Mouse (Mus musculus) embryo, embryonic 11 days (tissue): Measurements from ENCODE around the gene Fgfr2.

Source experiments
- DNase-seq: peaks from one replicate; pipeline ENCODE4 v3.0.0-alpha.2; 2015

The Fgfr2 gene

GRCm38 (mm10) chr7:131747152-131748010 lies 1375.8 kb downstream of the Fgfr2 start:
- DNase-seq: peak; percentile 38

- peak; percentile 51 for DNase-seq
Observed at GRCm38 (mm10) chr7:131746752-131747151, 1376.4 kb downstream of the Fgfr2 start.

DNA sequence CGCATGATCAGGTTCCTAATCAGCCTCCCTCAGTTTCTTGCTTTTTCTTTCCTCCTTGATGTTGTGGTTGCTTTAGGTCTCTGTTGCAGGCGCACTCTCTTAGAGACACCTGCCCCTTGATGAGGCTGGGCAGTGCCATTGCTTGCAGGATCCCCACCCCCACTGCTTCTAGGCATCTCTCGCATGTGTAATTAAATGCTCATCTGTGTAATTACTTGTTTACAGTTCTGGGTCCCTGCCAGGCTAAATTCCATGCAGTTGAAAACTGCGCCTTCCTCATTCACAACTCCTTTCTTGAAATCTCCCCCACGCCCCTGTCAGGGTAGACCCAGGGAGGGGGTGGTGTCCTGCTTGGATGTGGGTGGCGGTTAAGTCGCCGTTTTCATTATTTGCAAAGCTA lies 1380.0 kb downstream of the Fgfr2 start:
- no peak for DNase-seq

- peak; percentile 53 for DNase-seq
Observed at GRCm38 (mm10) chr7:131722783-131723575, 1400.2 kb downstream of the Fgfr2 start.

DNA sequence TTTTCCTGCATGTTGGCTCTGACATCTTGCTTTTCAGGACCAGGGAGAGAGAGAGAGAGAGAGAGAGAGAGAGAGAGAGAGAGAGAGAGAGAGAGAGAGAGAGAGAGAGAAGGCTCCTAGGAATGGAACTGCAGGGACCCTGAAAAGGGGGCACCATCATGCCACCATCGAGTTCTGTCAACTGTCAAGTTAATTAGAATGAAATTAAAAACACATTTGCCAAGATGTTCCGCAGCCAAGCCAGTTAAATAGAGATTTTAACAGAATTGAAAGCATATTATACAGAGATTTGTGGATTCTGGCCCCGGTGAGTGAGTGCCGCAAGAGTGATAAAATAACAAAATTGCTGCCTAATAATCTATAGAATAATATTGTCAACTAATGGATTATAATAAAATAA lies 1400.8 kb downstream of the Fgfr2 start:
- DNase-seq: no peak

DNA sequence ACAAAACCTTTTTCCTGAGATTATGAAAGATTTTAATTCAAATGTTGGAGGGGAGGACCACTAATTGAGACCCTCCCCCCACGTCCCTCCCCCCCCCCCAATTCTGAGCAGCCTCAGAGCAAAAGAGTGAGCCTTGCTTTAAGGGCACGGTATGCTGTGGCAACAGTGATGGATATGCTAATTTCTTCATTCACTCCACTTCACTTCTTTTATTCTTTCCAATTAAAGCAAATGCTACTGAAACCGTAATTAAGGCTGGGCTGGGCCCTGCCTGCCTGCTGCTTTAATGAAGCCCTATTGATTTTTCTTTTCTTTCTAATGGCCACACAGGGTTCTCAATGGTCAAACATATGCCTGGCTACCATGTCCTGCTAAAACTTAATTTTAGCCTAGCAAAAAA lies 1404.9 kb downstream of the Fgfr2 start:
- no peak for DNase-seq

- no peak for DNase-seq
Observed at GRCm38 (mm10) chr7:131713076-131713475, 1410.1 kb downstream of the Fgfr2 start.

DNA sequence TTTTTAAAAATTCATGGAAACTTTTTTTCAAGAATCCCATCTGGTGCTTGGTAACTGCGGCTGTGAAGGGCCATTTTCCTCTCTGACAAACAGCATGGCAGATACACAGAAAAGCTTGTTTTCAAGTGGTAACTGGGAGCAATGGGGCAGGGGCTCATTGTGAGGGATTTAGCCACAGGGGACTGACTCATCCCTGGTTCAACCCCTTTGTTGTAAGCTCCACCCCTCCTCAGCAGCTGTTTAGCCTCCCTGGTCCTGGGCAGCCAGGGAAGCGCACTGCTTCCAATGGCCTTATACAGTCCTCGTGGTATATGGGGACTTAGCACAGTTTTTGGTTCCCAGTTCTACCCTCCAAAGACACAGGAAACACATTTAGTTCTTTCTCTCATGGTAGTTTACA lies 1426.3 kb downstream of the Fgfr2 start:
- peak; percentile 57 for DNase-seq

GRCm38 (mm10) chr7:131687324-131687723 lies 1435.8 kb downstream of the Fgfr2 start:
- DNase-seq: no peak

DNA sequence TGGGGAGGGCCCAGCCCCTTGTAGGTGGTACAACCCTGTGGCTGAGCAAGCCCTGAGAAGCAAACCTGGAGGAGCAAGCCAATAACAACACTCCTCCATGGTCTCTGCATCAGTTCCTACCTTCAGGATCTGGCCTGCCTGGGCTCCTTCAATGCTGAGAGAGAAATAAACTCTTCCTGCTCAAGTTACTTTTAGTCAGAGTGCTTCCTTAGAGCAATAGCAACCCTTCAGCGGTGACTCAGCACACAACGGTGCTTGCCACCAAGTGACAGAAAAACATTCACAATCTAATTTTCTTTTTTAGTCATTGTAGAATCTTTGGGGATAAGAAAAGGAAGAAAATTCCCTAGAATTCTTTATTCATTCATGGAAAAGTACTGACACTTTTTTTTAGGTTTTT lies 1446.0 kb downstream of the Fgfr2 start:
- no peak for DNase-seq

GRCm38 (mm10) chr7:131670586-131670985 lies 1452.6 kb downstream of the Fgfr2 start:
- DNase-seq: no peak

DNA sequence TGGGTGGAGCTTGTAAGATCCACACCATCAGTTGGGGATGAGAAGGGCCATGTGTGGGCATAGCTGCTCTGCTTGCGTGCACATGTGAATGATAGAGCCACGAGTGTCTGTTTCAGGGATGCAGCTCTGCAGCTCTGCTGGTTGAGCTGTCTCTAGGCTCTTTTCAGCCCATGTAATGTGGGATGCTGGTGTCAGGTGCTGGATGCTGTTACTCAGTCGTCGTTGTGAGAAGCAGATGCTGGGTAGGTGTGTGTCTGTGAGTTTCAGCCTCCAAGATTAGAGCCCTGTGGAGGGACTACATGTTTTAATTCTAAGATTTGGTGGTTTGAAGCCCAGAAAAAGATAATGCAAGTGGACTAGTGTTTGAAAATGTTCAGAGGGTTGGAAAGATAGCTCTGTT lies 1453.8 kb downstream of the Fgfr2 start:
- no peak for DNase-seq

DNA sequence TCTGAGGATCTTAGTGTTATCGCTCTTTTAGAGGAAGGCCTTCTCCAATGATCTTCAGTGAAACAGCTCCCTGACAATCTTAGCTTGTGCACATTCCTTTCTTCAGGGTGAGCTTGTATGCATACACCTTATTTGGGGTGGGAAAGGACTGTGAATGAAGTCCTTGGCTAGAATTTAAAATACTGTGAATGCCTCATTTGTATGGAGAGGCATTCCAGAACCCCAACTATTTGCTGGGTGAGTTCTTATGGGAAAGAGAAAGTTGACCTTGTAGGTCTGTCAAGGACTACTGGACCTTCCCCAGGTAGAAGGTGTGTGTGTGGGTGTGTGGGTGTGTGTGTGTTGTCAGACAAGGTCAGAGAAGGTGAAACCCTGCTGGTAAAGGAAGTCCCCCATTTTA lies 1462.4 kb downstream of the Fgfr2 start:
- DNase-seq: no peak

DNA sequence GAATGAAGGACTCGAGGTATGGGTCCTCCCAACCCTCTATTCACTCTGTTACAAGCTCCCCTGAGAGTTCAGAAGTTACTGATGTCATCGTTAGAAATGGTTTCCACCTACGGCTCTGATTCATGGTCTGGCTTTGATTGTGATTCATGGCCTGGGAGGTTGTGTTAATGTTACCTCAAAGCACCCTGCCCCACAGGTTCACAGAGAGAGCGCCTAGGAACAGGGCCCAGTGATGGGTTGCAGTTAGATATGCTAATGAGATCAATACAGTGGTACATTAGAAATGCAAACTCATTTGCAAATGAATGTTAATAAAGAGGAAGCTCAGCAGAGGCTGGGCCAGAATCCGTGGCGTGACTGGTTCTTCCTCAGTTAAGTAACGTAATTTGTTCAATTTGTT lies 1467.1 kb downstream of the Fgfr2 start:
- no peak for DNase-seq

DNA sequence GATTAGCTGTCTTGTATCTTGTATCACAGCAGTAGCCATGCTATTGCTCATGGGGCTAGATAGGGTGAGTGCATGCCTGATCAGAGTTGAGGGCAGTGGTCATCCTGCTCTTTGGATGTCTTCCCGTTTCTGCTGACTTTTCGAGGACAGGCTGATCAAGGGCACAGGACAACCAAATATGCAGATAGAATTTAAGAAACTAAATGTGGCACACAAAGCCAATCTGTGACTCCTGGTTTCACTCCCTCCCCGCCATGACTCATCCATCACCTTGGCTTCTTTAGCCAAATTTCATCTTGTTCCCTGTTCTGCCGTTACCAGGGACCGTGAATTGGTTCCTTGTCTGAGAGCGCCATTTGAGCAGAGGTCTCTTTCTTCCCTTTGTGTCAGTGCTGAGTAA lies 1469.7 kb downstream of the Fgfr2 start:
- no peak for DNase-seq

DNA sequence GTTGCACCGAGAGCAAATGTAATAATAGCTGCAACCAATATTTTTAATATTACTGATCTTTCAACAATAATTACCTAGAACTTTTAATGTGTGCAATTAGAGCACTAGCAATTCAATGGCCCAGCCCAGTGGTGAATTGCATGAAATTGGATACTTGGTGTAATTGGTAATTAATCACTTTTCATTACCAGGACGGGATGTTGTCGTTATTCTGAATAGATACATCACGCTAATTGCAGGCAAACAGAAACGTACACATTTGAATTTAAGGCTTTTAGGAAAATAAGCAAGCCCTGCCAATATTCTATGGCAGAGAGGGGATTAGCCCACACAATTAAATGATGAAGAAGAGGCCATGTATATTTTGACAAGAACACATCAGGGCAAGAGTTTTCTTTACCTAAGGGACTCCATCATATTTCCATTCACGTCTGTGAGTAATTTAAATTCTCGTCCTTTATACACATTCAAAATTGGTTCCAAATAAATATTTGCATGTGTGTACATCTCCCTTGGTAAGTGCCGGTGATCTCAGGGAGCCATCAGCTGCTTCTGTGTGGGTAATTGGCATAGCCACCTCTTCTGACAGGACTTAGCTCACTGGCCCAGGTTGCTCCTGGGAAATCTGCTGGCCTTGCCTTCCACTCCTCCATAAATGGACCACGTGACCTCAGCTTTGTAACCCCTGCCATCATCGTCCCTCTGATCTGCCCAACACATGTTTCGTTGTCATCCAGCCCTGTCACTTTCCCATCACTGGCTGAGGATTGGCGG lies 1471.0 kb downstream of the Fgfr2 start:
- DNase-seq: no peak

DNA sequence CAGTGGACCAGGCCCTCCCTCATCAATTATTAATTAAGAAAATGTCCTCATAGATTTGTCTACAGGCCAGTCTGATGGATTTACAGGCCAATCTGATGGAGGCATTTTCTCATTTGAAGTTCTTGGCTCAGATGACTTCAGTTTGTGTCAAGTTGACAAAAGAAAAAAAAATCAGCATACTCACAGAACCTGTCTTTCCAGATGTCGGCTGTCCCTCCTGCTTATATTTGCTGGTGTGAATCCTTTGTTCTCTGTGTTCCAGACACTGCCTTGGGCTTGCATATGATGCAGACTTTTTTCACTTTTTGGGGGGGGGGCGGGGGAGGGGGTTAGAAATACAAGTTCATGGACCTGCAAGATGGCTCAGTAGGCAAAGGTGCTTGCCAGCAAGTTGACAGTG lies 1472.9 kb downstream of the Fgfr2 start:
- no peak for DNase-seq

DNA sequence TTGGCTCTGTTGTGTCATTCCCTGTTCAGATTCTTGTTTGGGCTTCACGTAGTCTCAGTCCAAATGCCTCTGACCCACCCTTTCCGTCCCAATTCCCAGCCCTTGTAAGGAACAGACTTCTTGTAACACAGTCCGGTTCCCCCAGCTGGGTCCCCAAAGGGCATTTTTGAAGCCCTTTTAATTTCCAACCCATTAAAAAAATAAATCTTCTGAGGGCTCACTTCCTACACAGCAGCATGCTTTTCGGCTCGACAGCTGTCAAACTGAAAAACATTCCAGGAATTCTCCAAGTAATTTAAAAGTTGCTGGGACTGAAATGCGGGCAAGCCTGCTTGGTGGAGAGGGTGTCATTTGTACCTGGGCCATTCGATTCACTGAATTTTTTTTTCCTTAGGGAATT lies 1474.9 kb downstream of the Fgfr2 start:
- no peak for DNase-seq

DNA sequence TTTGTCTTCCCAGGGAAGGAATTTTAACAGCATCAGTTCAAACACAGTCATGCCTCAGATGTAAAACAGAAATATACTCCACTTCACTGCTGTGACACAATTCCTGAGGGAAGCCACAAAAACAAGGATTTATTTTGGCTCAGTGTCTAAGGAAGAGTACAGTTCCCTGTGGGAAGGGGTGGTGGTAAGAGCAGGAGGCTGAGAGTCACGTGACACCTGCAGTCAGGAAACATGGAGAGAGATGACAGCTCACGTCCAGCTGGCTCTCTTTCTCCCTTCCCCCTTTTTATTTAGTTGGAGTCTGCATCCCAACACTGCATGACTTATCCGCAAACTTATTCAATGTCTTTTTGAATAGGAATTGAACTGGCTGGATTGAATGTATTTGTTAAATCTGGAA lies 1475.6 kb downstream of the Fgfr2 start:
- DNase-seq: no peak

DNA sequence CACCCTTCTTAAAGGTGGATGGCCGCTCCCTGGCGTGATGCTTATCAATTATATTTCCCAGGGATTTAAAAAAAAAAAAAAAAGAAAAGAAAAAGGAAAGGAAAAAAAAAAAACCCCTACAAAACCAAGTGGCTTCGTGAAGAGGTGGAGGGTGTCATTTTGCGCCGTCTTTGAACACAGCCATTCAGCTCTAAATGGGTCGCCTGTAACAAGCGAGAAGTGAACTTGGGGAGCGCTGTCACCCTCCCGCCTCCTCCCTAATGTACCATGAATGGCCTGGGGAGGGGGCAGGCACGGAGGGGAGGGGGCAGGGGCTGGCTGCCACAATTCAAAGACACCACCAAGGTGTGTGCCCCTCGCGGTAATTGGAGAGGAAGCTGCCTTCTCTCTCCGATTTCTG lies 1478.6 kb downstream of the Fgfr2 start:
- DNase-seq: no peak

DNA sequence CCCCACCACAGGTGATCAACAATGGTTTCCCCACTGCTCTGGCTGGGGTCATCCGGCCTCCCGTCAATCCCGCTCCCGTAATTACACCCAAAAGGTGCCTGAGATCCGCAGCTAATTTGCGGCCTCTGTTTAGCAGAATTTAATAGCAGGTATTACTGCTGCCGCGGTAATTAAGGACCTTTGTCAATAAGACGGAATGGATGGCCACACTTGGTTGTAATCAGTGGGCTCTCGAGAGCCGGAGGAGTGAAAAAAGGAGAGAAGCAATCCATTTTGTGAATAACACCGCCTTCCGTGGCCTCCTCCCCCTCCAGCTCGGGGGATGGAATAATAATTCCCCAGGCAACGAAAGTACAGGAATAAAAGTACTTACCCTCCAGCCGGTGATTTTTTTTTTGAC lies 1479.1 kb downstream of the Fgfr2 start:
- peak; percentile 45 for DNase-seq

DNA sequence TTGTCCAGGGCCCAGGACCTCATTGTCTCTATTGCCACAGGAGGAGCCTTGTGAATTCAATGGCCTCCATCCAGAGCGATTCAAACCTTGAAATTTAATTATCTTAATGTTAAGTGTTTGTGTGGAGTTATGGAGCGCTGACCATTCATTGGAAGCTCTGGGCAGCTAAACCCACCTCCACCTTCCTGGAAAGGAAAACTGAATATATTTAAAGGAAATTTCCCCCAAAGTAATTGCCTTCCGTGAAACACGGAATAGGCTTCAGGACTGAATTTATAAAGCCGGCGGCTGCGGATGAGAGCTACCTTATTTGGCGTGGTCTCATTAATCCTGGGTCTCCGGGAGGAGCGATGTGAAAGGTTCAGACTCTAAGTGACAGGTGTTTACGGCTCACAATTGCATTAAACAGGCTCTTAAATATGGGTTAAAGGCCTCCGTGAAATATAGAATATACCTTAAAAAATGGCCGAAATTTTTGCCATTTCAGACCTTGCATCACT lies 1479.8 kb downstream of the Fgfr2 start:
- DNase-seq: no peak

DNA sequence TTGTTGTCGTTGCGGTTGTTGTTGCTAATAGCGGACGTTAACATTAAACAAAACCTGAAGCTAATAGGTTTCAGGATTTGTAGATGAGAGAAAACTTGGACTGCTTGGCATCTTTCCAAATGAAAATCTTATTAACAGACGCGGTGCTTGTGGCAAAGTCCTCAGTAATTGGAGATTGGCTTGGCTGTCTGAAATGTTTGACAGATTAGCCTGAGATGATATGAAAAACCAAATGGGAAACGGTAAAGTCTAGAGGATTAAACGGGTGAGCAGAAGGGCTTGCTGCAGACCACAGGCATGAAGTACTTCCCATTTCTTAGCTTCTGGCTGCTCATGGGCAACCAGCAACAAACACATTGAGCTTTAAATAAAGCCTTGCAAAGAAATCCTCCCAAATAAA lies 1493.6 kb downstream of the Fgfr2 start:
- no peak for DNase-seq
